Mouse (Mus musculus): ENCODE results near the gene Olfr58. TPM values are rescaled to one million over a fixed set of nuclear protein-coding genes. Genes with fewer than 3 reads are reported as not detected.
"Not testable (repeated sequence)": the region's sequence is repeated elsewhere in the genome, so short reads cannot be mapped to it uniquely, and the experiment has no call there.

The Olfr58 gene
- polyA plus RNA-seq (2015; fragmentation: Nextera tagmentation; extraction: Ambion mirVana), result not detected in 2 replicates

DNA sequence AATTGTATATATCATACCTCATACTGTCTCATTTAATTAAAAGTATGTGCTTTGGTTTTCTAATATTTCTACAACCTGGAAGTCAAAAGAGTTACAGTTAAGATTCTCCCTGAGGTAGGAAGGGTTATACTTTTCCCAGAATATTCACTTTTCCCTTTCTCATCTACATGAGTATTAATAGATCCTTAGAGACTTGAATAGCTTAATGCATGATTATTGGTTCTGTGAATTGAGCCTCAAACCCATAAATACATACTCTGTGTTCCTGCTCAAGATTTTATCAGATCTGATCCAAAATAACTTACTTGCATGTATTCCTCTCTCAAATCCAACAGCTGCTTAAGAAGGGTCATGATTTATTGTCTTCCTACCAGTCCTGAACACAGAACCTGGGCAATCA, at the start of gene Olfr58:
TSS of gene Olfr58 (plus strand) at position 301 of the 400 bp plus-strand sequence.
- no peak within 1 kb of the TSS for H3K27ac ChIP-seq (ENCODE audit: low read length)
- no peak within 1 kb of the TSS for H3K4me3 ChIP-seq (ENCODE audit: low read length)
- no peak for ATAC-seq (ENCODE audit: low FRiP score, low TSS enrichment)
- H3K4me2 ChIP-seq (replicated peaks; ENCODE audit: low read depth, low read length), result no peak within 1 kb of the TSS
- no peaks in the 10 kb centered on the region for H3K9me3 ChIP-seq (ENCODE audit: low read length)
- H3K9ac ChIP-seq (replicated peaks; ENCODE audit: low read length), result no peak within 1 kb of the TSS
- no peaks in the 10 kb centered on the region for H3K36me3 ChIP-seq (ENCODE audit: insufficient read depth, low read length)
- H3K4me1 ChIP-seq (ENCODE audit: insufficient read depth, low read length), result no peaks in the 10 kb centered on the region
- H3K27me3 ChIP-seq (ENCODE audit: insufficient read depth, low read length), result no peaks in the 10 kb centered on the region

DNA sequence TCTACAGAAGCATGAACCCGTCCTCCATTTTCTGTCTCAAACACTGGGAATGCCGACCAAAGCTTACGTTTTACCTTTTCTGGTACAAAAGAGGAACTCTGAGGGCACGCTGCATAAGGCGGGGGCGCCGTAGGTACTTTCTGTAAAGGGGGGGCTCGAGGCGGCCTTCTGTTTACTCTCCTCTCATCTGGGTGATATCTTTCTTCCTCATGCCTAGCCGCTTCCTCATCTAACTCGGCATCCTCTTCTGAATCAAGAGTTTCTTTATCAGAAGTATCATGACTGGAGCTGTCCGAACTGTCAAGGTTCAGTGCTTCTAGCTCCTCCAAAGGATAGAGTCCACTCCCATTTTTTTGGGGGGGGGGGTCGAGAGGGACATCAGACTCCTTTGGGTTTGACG, 10.9 kb upstream of the Olfr58 start:
- Histone ChIP-seq H3K9me3 (ENCODE audit: low read length) (peaks cover 15% of the 10 kb centered on the region), H3K4me3 (ENCODE audit: low read length) (no peak overlapping the region), H3K36me3 (ENCODE audit: insufficient read depth, low read length) (no peaks in the 10 kb centered on the region), H3K4me2 (replicated peaks; ENCODE audit: low read depth, low read length) (no peak overlapping the region), H3K4me1 (ENCODE audit: insufficient read depth, low read length) (no peaks in the 10 kb centered on the region), H3K27ac (ENCODE audit: low read length) (no peak overlapping the region), H3K9ac (replicated peaks; ENCODE audit: low read length) (no peak overlapping the region), H3K27me3 (ENCODE audit: insufficient read depth, low read length) (no peaks in the 10 kb centered on the region)
- 86% methylated on average over 14 of the region's 14 CpGs for WGBS
- no peak for ATAC-seq (ENCODE audit: low FRiP score, low TSS enrichment)

DNA sequence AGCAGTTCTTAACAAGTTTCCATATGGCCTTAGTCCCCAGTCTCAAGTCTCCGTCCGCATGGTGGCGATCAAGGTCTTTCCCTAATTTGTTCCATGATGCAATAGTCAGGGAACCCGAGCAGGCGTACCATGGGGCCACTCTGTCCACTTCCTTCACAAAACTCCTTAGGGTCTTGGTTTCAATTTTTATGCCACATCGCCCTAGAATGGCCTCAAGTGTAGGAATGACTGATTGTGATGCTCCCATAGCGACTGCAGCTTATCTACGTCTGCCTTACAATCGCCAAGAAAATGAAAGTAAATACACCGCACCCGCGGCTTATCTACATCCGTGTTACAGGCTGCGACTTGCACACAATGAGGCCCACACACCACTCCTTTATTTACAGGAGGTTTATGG, 10.4 kb upstream of the Olfr58 start:
- H3K4me2 ChIP-seq (replicated peaks; ENCODE audit: low read depth, low read length), result no peak overlapping the region
- ATAC-seq (ENCODE audit: low FRiP score, low TSS enrichment), result no peak
- no peak overlapping the region for H3K27ac ChIP-seq (ENCODE audit: low read length)
- no peak overlapping the region for H3K4me3 ChIP-seq (ENCODE audit: low read length)
- no peaks in the 10 kb centered on the region for H3K36me3 ChIP-seq (ENCODE audit: insufficient read depth, low read length)
- H3K4me1 ChIP-seq (ENCODE audit: insufficient read depth, low read length), result no peaks in the 10 kb centered on the region
- WGBS, result 91% methylated on average over 14 of the region's 14 CpGs
- H3K9ac ChIP-seq (replicated peaks; ENCODE audit: low read length), result no peak overlapping the region
- H3K9me3 ChIP-seq (ENCODE audit: low read length), result peaks cover 12% of the 10 kb centered on the region
- H3K27me3 ChIP-seq (ENCODE audit: insufficient read depth, low read length), result no peaks in the 10 kb centered on the region

DNA sequence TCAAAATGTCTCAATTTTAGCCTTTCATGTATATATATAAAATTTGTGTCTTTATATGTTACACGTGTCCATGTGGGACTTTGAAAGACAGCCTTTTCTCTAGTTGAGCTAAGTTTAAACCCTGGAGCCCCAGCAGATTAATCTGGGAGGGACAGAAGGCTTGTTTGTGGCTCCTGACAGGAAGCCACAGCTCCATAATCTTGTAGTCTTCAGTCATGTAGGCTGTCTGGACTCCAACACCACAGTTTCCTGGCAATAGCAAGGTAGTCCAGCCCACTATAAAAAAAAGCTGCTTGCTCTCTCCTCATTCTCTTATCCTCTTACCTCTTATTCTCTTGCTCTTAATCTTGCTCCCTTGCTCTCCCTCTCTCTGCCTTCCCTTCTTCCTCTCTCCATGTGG, 22.9 kb downstream of the Olfr58 start:
- Histone ChIP-seq H3K9me3 (ENCODE audit: low read length) (no peaks in the 10 kb centered on the region), H3K36me3 (ENCODE audit: insufficient read depth, low read length) (no peaks in the 10 kb centered on the region)

DNA sequence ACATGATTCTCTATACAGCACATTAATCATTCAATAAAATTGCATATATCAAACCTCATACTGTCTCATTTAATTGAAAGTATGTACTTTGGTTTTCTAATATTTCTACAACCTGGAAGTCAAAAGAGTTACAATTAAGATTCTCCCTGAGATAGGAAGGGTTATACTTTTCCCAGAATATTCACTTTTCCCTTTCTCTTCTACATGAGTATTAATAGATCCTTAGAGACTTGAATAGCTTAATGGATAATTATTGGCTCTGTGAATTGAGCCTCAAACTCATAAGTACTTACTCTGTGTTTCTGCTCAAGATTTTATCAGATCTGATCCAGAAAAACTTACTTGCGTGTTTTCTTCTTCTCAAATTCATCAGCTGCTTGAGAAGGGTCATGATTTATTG, 24.5 kb downstream of the Olfr58 start, which contains the start of gene Olfr859:
TSS of gene Olfr859 (plus strand) at position 301 of the 400 bp plus-strand sequence.
- ATAC-seq (ENCODE audit: low FRiP score, low TSS enrichment); H3K9ac ChIP-seq (replicated peaks; ENCODE audit: low read length); H3K36me3 ChIP-seq (ENCODE audit: insufficient read depth, low read length); H3K9me3 ChIP-seq (ENCODE audit: low read length); H3K27ac ChIP-seq (ENCODE audit: low read length); H3K27me3 ChIP-seq (ENCODE audit: insufficient read depth, low read length); H3K4me1 ChIP-seq (ENCODE audit: insufficient read depth, low read length); H3K4me3 ChIP-seq (ENCODE audit: low read length); H3K4me2 ChIP-seq (replicated peaks; ENCODE audit: low read depth, low read length): not testable (repeated sequence)
- WGBS, result 63% methylated on average over 1 of the region's 1 CpGs

More for the DNA sequence above, 22.9 kb downstream of the Olfr58 start:
- no peak overlapping the region for H3K27ac ChIP-seq (ENCODE audit: low read length)
- 70% methylated on average over 1 of the region's 1 CpGs for whole genome bisulfite sequencing
- no peaks in the 10 kb centered on the region for H3K27me3 ChIP-seq (ENCODE audit: insufficient read depth, low read length)
- no peaks in the 10 kb centered on the region for H3K4me1 ChIP-seq (ENCODE audit: insufficient read depth, low read length)
- H3K9ac ChIP-seq (replicated peaks; ENCODE audit: low read length), result no peak overlapping the region
- ATAC-seq (ENCODE audit: low FRiP score, low TSS enrichment), result no peak
- H3K4me2 ChIP-seq (replicated peaks; ENCODE audit: low read depth, low read length), result no peak overlapping the region
- H3K4me3 ChIP-seq (ENCODE audit: low read length), result no peak overlapping the region

Other genes with a start within 250 kb of the Olfr58 start
- gene Olfr853, start 239.2 kb upstream of the Olfr58 start, polyA plus RNA-seq (2015; fragmentation: Nextera tagmentation; extraction: Ambion mirVana), result not detected in 2 replicates
- not detected in 2 replicates for gene Olfr854, start 212.9 kb upstream of the Olfr58 start, polyA plus RNA-seq (2015; fragmentation: Nextera tagmentation; extraction: Ambion mirVana)
- gene Olfr855, start 197.7 kb upstream of the Olfr58 start, polyA plus RNA-seq (2015; fragmentation: Nextera tagmentation; extraction: Ambion mirVana), result not detected in 2 replicates
- 34.5 and 36.1 TPM in 2 replicates for gene Zfp317, start 158.2 kb upstream of the Olfr58 start, polyA plus RNA-seq (2015; fragmentation: Nextera tagmentation; extraction: Ambion mirVana)
- not detected in 2 replicates for gene Olfr857, start 70.8 kb upstream of the Olfr58 start, polyA plus RNA-seq (2015; fragmentation: Nextera tagmentation; extraction: Ambion mirVana)
- gene Olfr859, start 24.6 kb downstream of the Olfr58 start, polyA plus RNA-seq (2015; fragmentation: Nextera tagmentation; extraction: Ambion mirVana), result not detected in 2 replicates
- not detected in 2 replicates for gene Olfr860, start 69.5 kb downstream of the Olfr58 start, polyA plus RNA-seq (2015; fragmentation: Nextera tagmentation; extraction: Ambion mirVana)
- not detected in 2 replicates for gene Olfr862, start 107.7 kb downstream of the Olfr58 start, polyA plus RNA-seq (2015; fragmentation: Nextera tagmentation; extraction: Ambion mirVana)
- 0.14 and 0.15 TPM in 2 replicates for gene Olfr77, start 136.6 kb downstream of the Olfr58 start, polyA plus RNA-seq (2015; fragmentation: Nextera tagmentation; extraction: Ambion mirVana)
- not detected in 2 replicates for gene Olfr866, start 247.8 kb downstream of the Olfr58 start, polyA plus RNA-seq (2015; fragmentation: Nextera tagmentation; extraction: Ambion mirVana)

Measured in kidney, embryonic 16.5 days (tissue).